Mouse (Mus musculus) hindbrain, embryonic 14.5 days (tissue): ENCODE data around the gene Rps3. TPM values are rescaled to one million over a fixed set of nuclear protein-coding genes. Genes with fewer than 3 reads are reported as not detected.

Source experiments
- ATAC-seq: fragments of 200-750 bp; cut with Nextera tagmentation; 2 replicates; pipeline ENCODE4 v1.8.0; 2017; ENCODE audit warnings: moderate number of reproducible peaks, mild to moderate bottlenecking, moderate TSS enrichment, moderate library complexity; ENCODE audit not compliant: low FRiP score
- DNase-seq: peaks from one replicate; pipeline ENCODE4 v3.0.0-alpha.2; 2015; ENCODE audit warnings: low spot score
- H3K27ac ChIP-seq: fragments of 300-500 bp; sonication (generic); 2 replicates; pipeline ENCODE4 v1.5.1; 2014; ENCODE audit warnings: mild to moderate bottlenecking, moderate library complexity
- H3K27me3 ChIP-seq: fragments of 300-500 bp; sonication (generic); 2 replicates; pipeline ENCODE4 v1.6.1; 2014; ENCODE audit warnings: mild to moderate bottlenecking, low read length, mixed read lengths; ENCODE audit not compliant: control insufficient read depth, insufficient read depth
- H3K36me3 ChIP-seq: fragments of 300-500 bp; sonication (generic); replicated peaks from 2 replicates; pipeline ENCODE4 v1.6.1; 2014; ENCODE audit not compliant: control insufficient read depth, insufficient read depth
- H3K4me1 ChIP-seq: fragments of 300-500 bp; sonication (generic); replicated peaks from 2 replicates; pipeline ENCODE4 v1.6.1; 2014; ENCODE audit warnings: antibody characterized with exemption, low read length, mixed read lengths; ENCODE audit not compliant: control insufficient read depth, insufficient read depth
- H3K4me2 ChIP-seq: fragments of 300-500 bp; sonication (generic); replicated peaks from 2 replicates; pipeline ENCODE4 v1.6.1; 2014; ENCODE audit warnings: mild to moderate bottlenecking, moderate library complexity
- H3K4me3 ChIP-seq: fragments of 300-500 bp; sonication (generic); replicated peaks from 2 replicates; pipeline ENCODE4 v1.5.1; 2014; ENCODE audit warnings: mild to moderate bottlenecking, low read length
- H3K9ac ChIP-seq: fragments of 300-500 bp; sonication (generic); 2 replicates; pipeline ENCODE4 v1.6.1; 2014
- H3K9me3 ChIP-seq: fragments of 300-500 bp; sonication (generic); 2 replicates; pipeline ENCODE4 v1.6.1; 2016; ENCODE audit warnings: low read length; ENCODE audit not compliant: control insufficient read depth
- WGBS: fragments of 180-500 bp; shearing (Covaris S2); extraction: QIAGEN DNeasy Blood & Tissue Kit; methylation state at CpG from one replicate; pipeline ENCODE4 v1.1.7; 2014; 5-methylcytosine and 5-hydroxymethylcytosine counted together
- polyA plus RNA-seq: library from polyadenylated mRNA; unstranded; fragments of >200 nt; fragmentation: Nextera tagmentation; extraction: Ambion mirVana; gene quantifications from 2 replicates; pipeline ENCODE4 v1.2.1, GENCODE M21; 2014

Gene Rps3
- polyA plus RNA-seq, 1 experiment from 2014 or later = 515 TPM

DNA sequence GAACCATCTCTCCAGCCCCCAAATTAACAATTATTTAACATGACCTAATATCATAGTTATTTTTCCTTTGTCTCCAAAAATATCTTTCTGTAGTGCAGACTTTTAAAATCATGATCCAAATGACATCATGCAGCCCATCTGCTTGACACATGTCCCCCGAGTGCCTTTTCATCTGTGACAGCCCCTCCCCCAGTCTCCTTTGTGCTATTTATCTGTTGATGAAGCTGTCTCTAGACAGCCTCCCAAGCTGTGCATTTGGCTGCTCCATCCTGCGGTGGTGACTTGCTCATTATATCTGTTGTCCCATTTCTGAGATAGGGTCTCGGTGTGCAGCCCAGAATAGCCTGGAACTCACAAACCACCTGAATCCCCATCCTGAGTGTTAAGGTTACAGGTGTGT is 33.8 kb downstream of the Rps3 start:
- peak; percentile 25; the same call in 1 of the 2 replicates for ATAC-seq
- 14% methylated on average over 3 of the region's 3 CpGs for WGBS
- Histone ChIP-seq H3K4me2 (no peak overlapping the region), H3K9ac (no peak overlapping the region), H3K27ac (no peak overlapping the region; the same call in 1 of the 2 replicates), H3K9me3 (no peaks in the 10 kb centered on the region), H3K36me3 (0 out of 2 replicates have a peak, but pooled peaks cover 10% of the 10 kb centered on the region), H3K27me3 (no peaks in the 10 kb centered on the region), H3K4me1 (peaks cover 5% of the 10 kb centered on the region; the same call in 1 of the 2 replicates), H3K4me3 (no peak overlapping the region)
- DNase-seq = peak; percentile 47

DNA sequence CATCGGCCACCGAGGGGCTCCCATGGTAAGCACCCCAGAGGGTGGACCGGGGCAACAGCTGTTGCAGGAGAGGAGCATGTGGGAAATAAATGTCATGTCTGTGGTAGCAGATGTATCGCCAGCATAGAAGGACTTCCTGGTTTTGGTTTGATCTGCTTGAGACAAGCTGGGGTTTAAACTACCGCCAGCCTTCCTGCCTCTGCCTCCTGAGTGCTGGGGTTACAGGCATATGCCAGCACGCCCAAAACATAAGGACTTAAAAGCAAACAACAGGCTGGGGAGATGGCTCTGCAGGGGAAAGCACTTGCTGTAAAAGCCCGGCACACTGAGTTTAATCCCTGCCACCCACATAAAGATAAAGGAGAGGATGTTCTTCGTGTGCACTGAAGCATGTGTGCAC is 34.5 kb downstream of the Rps3 start:
- Histone ChIP-seq H3K9me3 (no peaks in the 10 kb centered on the region), H3K36me3 (0 out of 2 replicates have a peak, but pooled peaks cover 6% of the 10 kb centered on the region), H3K27ac (peak overlapping the region; percentile 52; the same call in 1 of the 2 replicates), H3K4me3 (no peak overlapping the region), H3K9ac (no peak overlapping the region), H3K4me2 (no peak overlapping the region), H3K27me3 (no peaks in the 10 kb centered on the region), H3K4me1 (peaks cover 5% of the 10 kb centered on the region; the same call in 1 of the 2 replicates)
- WGBS = 43% methylated on average over 8 of the region's 8 CpGs
- no peak for DNase-seq
- ATAC-seq = no peak

- 81% methylated on average over 5 of the region's 5 CpGs for WGBS
- Histone ChIP-seq H3K36me3 (0 out of 2 replicates have a peak, but pooled peaks cover 6% of the 10 kb centered on the region), H3K4me1 (peaks cover 5% of the 10 kb centered on the region; the same call in 1 of the 2 replicates), H3K4me3 (no peak overlapping the region), H3K27me3 (no peaks in the 10 kb centered on the region), H3K4me2 (no peak overlapping the region), H3K9ac (no peak overlapping the region), H3K9me3 (no peaks in the 10 kb centered on the region), H3K27ac (peak overlapping the region; percentile 52; the same call in 1 of the 2 replicates)
- DNase-seq = no peak
- no peak for ATAC-seq
Measured at GRCm38 (mm10) chr7:99448619-99449018, 34.9 kb downstream of the Rps3 start.

GRCm38 (mm10) chr7:99447323-99447722 is 36.2 kb downstream of the Rps3 start:
- H3K4me2 ChIP-seq = no peak overlapping the region
- H3K9me3 ChIP-seq = no peaks in the 10 kb centered on the region
- ATAC-seq = no peak
- H3K4me3 ChIP-seq = no peak overlapping the region
- no peaks in the 10 kb centered on the region for H3K27me3 ChIP-seq
- 36% methylated on average over 5 of the region's 5 CpGs for WGBS
- H3K4me1 ChIP-seq = peaks cover 5% of the 10 kb centered on the region; the same call in 1 of the 2 replicates
- no peak for DNase-seq
- H3K27ac ChIP-seq = no peak overlapping the region
- H3K9ac ChIP-seq = no peak overlapping the region
- H3K36me3 ChIP-seq = peaks cover 8% of the 10 kb centered on the region; the same call in 1 of the 2 replicates

GRCm38 (mm10) chr7:99445833-99446232 is 37.7 kb downstream of the Rps3 start:
- Histone ChIP-seq H3K9me3 (no peaks in the 10 kb centered on the region), H3K27ac (no peak overlapping the region), H3K4me3 (no peak overlapping the region), H3K4me1 (peaks cover 12% of the 10 kb centered on the region), H3K4me2 (no peak overlapping the region), H3K36me3 (peaks cover 16% of the 10 kb centered on the region), H3K9ac (no peak overlapping the region), H3K27me3 (no peaks in the 10 kb centered on the region)
- ATAC-seq = no peak
- WGBS = 50% methylated on average over 2 of the region's 2 CpGs
- DNase-seq = no peak

- H3K4me2 ChIP-seq = no peak overlapping the region
- no peak for DNase-seq
- no peak overlapping the region for H3K9ac ChIP-seq
- peaks cover 6% of the 10 kb centered on the region for H3K4me1 ChIP-seq
- no peaks in the 10 kb centered on the region for H3K27me3 ChIP-seq
- no peak overlapping the region for H3K27ac ChIP-seq
- ATAC-seq = no peak
- WGBS = 70% methylated on average over 6 of the region's 6 CpGs
- peaks cover 16% of the 10 kb centered on the region for H3K36me3 ChIP-seq
- no peak overlapping the region for H3K4me3 ChIP-seq
- no peaks in the 10 kb centered on the region for H3K9me3 ChIP-seq
Measured at GRCm38 (mm10) chr7:99444012-99444411, 39.5 kb downstream of the Rps3 start.

DNA sequence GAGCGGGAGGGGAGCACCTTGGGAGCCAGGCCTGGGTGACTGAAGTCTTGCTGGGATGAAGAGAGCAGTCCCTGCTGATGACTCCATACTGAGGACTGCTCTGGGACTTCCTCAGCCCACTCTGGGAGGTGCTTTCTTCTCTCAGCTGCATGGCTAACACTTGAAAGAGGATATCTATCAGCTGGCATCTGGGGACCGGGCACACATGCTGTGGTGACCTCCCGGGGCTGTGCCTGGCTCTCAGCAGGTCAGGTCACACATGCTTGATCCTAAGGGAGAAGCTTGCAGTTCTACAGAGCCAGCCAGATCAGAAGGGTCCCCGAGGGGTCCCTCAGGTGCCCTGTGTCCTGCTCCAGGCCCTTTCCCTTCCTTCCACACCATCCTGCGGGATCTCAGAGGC is 40.4 kb downstream of the Rps3 start:
- Histone ChIP-seq H3K36me3 (peaks cover 22% of the 10 kb centered on the region), H3K9ac (no peak overlapping the region), H3K27ac (no peak overlapping the region), H3K27me3 (no peaks in the 10 kb centered on the region), H3K4me3 (no peak overlapping the region), H3K4me2 (no peak overlapping the region), H3K4me1 (peaks cover 6% of the 10 kb centered on the region), H3K9me3 (no peaks in the 10 kb centered on the region)
- 58% methylated on average over 5 of the region's 5 CpGs for WGBS
- DNase-seq (no peak), ATAC-seq (no peak)

DNA sequence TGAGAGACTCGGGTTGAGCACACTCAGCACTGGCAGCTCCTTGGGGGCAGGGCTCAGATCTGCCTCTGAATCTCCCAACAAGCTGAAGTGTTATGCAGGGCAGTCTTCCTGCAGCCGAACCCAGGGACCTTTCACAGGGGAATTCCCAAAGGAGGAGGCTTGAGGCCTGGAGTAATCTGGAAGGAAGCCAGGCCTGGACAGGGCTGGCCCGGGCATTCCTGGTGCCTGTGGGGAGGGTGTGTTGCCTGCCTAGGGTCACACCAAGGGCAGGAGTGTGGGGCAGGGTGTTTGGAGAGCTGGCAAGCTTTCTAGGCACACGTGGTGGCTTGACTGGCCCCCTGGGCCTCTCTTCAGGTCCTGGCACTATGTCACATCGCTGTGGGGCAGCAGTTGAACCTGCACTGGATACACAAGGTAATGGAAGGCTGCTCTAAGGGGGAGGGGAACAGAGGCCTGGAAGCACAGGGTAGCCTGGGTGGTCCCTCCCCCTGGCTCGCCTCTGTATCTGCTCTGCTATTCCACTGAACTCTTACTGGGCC is 41.9 kb downstream of the Rps3 start:
- ATAC-seq (0 out of 2 replicates have a peak, but pooled peaks have one; percentile 17), DNase-seq (no peak)

GRCm38 (mm10) chr7:99438881-99439280 is 44.7 kb downstream of the Rps3 start:
- ATAC-seq = no peak
- WGBS = 67% methylated on average over 10 of the region's 10 CpGs
- H3K4me1 ChIP-seq = peaks cover 6% of the 10 kb centered on the region

More for the DNA sequence above, 41.9 kb downstream of the Rps3 start:
- no peak overlapping the region for H3K27ac ChIP-seq
- H3K4me3 ChIP-seq = no peak overlapping the region
- 0 out of 2 replicates have a peak overlapping the region, but pooled peaks have one; percentile 3 for H3K9ac ChIP-seq
- H3K4me2 ChIP-seq = no peak overlapping the region
- H3K9me3 ChIP-seq = no peaks in the 10 kb centered on the region
- no peaks in the 10 kb centered on the region for H3K27me3 ChIP-seq
- 23% methylated on average over 6 of the region's 6 CpGs for WGBS
- H3K4me1 ChIP-seq = peaks cover 6% of the 10 kb centered on the region
- H3K36me3 ChIP-seq = peaks cover 22% of the 10 kb centered on the region

More at GRCm38 (mm10) chr7:99438881-99439280, 44.7 kb downstream of the Rps3 start:
- Histone ChIP-seq H3K36me3 (peaks cover 22% of the 10 kb centered on the region), H3K4me2 (no peak overlapping the region), H3K9ac (no peak overlapping the region), H3K27me3 (no peaks in the 10 kb centered on the region), H3K27ac (no peak overlapping the region), H3K9me3 (no peaks in the 10 kb centered on the region), H3K4me3 (no peak overlapping the region)
- DNase-seq = no peak
